Mouse (Mus musculus): Measurements from ENCODE around the gene Aldh3b3. TPM values are rescaled to one million over a fixed set of nuclear protein-coding genes. Genes with fewer than 3 reads are reported as not detected.

The Aldh3b3 gene
- polyA plus RNA-seq, 1 experiment from 2014 or later, result not detected

DNA sequence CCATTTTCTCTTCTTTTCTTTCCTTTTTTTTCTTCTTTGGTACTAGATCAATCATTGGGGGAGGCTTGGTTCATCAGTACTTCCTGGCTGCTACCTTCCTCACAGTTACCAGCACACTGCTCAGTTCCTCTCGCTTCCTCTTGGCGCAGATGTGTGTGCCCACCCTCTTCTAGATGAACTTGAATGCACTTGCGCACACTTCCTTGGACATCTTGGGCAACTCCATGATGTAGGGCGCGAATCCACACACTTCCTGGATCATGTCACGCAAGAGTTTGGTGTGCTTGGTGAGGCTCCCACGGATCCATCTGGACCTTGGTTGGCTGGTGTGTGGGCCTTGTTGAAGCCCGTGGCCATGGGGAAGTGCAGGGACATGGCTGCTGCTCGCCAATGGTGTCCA lies 26.7 kb upstream of the Aldh3b3 start:
- peaks cover 17% of the 10 kb centered on the region for H3K27me3 ChIP-seq (ENCODE audit: control insufficient read depth, insufficient read depth, low read length)
- no peak overlapping the region for H3K9ac ChIP-seq
- 92% methylated on average over 9 of the region's 9 CpGs for whole genome bisulfite sequencing
- no peaks in the 10 kb centered on the region for H3K36me3 ChIP-seq (replicated peaks; ENCODE audit: control insufficient read depth, insufficient read depth)
- H3K4me3 ChIP-seq (replicated peaks; ENCODE audit: low read length), result no peak overlapping the region
- DNase-seq (ENCODE audit: low spot score), result no peak
- H3K9me3 ChIP-seq (ENCODE audit: control insufficient read depth, low read length), result no peaks in the 10 kb centered on the region
- no peak overlapping the region for H3K4me2 ChIP-seq (replicated peaks)
- ATAC-seq (ENCODE audit: low FRiP score), result no peak
- H3K27ac ChIP-seq, result no peak overlapping the region
- H3K4me1 ChIP-seq (replicated peaks; ENCODE audit: control insufficient read depth, insufficient read depth, low read length), result peaks cover 20% of the 10 kb centered on the region

DNA sequence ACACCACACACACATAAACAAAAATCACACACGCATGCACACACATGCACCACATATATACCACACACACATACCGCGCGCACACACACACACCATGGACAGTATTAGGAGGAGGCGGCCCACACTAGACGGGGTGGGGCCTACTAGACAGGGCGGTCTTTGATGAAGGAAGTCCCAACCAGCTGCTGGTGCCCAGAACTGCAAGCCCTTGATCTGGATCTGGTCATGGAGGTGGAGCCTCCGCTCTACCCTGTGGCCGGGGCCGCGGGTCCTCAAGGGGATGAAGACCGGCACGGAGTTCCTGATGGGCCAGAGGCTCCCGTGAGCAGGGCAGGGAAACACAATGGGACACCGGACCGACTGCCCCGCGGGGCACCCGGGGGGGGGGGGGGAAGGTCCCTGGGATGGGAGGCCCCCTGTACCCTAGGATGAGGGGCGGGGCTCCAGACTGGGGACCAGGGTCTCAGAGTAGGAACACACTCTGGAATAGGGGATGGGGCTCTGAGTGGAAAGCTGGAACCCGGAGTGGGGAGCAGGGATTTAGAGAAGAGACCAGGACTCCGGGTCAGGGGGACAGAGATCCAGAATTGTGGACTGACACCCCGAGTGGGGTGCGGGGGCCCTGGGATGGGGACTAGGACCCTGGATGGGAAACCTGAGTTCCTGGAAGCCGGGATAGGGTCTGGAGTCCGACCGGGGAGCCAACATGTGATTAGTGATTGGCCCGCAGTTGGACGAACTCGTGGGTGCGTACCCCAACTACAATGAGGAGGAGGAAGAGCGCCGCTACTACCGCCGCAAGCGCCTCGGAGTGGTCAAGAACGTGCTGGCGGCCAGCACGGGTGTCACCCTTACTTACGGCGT lies 23.2 kb upstream of the Aldh3b3 start, which contains the start of gene Unc93b1:
TSS of gene Unc93b1 (plus strand) at position 155 of the 864 bp plus-strand sequence.
- peak; percentile 59; the same call in 1 of the 2 replicates for ATAC-seq (ENCODE audit: low FRiP score)
- Histone ChIP-seq H3K9ac (peak within 1 kb of the TSS; percentile 46), H3K36me3 (replicated peaks; ENCODE audit: control insufficient read depth, insufficient read depth) (no peaks in the 10 kb centered on the region), H3K4me1 (replicated peaks; ENCODE audit: control insufficient read depth, insufficient read depth, low read length) (peaks cover 14% of the 10 kb centered on the region), H3K4me3 (replicated peaks; ENCODE audit: low read length) (peak within 1 kb of the TSS; percentile 34), H3K9me3 (ENCODE audit: control insufficient read depth, low read length) (no peaks in the 10 kb centered on the region), H3K27me3 (ENCODE audit: control insufficient read depth, insufficient read depth, low read length) (peaks cover 17% of the 10 kb centered on the region), H3K4me2 (replicated peaks) (peak within 1 kb of the TSS; percentile 68), H3K27ac (no peak within 1 kb of the TSS)
- no peak for DNase-seq (ENCODE audit: low spot score)
- WGBS, result 7% methylated on average over 41 of the region's 42 CpGs

DNA sequence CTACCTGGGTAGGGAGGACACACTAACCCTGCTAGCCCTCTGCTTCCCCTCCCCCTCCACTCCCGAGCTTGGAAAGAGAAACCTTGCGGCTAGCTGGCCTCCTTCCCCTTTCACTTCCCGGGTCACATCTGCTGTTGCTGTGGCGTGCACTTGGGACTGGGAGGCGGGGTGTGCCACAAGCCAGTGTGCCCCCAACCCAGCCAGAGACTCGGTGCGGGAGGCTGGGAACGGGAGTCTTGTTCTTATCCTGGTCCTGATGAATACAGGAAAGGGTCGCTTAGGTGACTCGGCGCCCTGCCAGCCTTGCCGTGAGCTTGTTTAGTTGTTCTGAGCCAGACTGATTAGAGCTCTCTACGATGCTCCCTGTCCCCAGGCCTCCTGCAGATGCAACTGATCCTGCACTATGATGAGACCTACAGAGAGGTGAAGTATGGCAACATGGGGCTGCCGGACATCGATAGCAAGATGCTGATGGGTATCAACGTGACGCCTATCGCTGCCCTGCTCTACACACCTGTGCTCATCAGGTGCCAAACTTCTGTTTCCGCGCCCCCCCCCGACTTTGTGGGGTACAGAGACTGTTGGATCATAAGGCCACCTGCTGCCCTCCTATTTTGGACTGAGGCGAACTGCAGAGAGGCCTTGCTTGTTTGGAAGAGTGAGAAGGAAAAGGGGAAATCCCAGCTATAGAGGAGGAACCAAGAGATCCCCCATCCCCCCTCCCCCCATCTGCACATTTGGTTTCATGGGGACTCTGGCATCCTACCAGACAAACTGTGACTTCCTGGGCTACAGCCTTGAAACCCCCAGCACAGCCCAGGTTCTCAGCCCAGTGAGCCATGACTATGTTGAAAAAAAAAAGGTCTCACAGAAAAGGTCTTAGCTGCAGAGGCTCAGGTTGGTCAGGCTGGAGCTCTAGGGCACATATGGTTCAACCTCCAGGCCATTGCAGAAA lies 22.3 kb upstream of the Aldh3b3 start:
- Histone ChIP-seq H3K27me3 (ENCODE audit: control insufficient read depth, insufficient read depth, low read length) (peaks cover 17% of the 10 kb centered on the region), H3K4me1 (replicated peaks; ENCODE audit: control insufficient read depth, insufficient read depth, low read length) (peaks cover 8% of the 10 kb centered on the region), H3K27ac (no peak overlapping the region), H3K4me3 (replicated peaks; ENCODE audit: low read length) (peak overlapping the region; percentile 34), H3K9ac (peak overlapping the region; percentile 46), H3K9me3 (ENCODE audit: control insufficient read depth, low read length) (no peaks in the 10 kb centered on the region), H3K36me3 (replicated peaks; ENCODE audit: control insufficient read depth, insufficient read depth) (no peaks in the 10 kb centered on the region), H3K4me2 (replicated peaks) (peak overlapping the region; percentile 68)
- ATAC-seq (ENCODE audit: low FRiP score) (no peak), DNase-seq (ENCODE audit: low spot score) (peak; percentile 30)
- WGBS, result 8% methylated on average over 22 of the region's 22 CpGs

DNA sequence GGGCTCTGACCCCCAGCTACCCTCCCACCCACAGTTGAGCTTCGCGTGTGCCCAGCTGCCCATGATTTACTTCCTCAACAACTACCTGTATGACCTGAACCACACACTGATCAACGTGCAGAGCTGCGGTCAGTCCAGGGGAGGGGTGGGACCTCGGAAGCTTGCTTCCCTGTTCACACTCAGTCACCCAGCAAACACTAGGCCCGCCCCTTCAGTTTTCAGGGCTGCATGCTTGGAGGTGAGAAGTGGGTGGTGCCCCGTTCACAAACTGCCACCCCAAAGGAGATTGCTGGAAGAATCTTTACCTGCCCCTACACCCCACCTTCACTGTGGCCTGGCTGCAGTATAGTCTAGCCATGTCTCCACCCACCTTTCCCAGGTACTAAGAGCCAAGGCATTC lies 16.1 kb upstream of the Aldh3b3 start:
- H3K36me3 ChIP-seq (replicated peaks; ENCODE audit: control insufficient read depth, insufficient read depth), result no peaks in the 10 kb centered on the region
- no peak overlapping the region for H3K9ac ChIP-seq
- H3K4me2 ChIP-seq (replicated peaks), result no peak overlapping the region
- H3K4me1 ChIP-seq (replicated peaks; ENCODE audit: control insufficient read depth, insufficient read depth, low read length), result no peaks in the 10 kb centered on the region
- WGBS, result 85% methylated on average over 7 of the region's 7 CpGs
- no peak for ATAC-seq (ENCODE audit: low FRiP score)
- peaks cover 6% of the 10 kb centered on the region; the same call in 1 of the 2 replicates for H3K27me3 ChIP-seq (ENCODE audit: control insufficient read depth, insufficient read depth, low read length)
- H3K27ac ChIP-seq, result no peak overlapping the region
- no peak for DNase-seq (ENCODE audit: low spot score)
- no peaks in the 10 kb centered on the region for H3K9me3 ChIP-seq (ENCODE audit: control insufficient read depth, low read length)
- no peak overlapping the region for H3K4me3 ChIP-seq (replicated peaks; ENCODE audit: low read length)

DNA sequence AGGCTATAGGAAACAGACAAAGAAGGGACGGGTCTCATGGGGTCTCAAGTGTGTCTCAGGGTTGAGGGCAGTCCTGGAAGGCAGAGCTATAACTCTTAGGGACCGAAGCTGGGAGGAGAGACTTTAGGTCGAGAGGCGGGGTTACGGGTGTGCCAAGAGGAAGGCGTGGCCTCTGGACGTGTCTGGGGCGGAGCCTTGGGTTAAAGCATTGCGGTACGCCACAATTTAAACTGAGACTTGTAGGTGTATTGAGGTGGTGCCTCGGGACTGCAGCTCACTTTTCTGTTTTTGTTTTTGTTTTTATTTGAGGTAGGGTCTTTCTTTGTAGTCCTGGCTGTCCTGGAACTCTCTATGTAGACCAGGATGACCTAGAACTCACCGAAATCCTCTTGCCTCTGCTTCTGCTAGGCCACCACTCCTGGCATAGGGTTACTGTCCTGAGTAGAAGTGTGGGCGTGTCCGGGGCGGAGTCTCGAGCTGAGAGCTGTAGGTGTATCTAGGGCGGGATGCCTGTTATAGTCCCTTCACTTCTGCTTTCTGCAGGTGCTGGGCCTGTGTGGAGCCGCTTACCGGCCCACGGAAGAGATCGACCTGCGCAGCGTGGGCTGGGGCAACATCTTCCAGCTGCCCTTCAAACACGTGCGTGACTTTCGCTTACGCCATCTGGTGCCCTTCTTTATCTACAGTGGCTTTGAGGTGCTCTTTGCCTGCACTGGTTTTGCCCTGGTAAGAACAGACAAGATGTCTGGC lies 15.3 kb upstream of the Aldh3b3 start:
- H3K36me3 ChIP-seq (replicated peaks; ENCODE audit: control insufficient read depth, insufficient read depth), result no peaks in the 10 kb centered on the region
- no peaks in the 10 kb centered on the region for H3K9me3 ChIP-seq (ENCODE audit: control insufficient read depth, low read length)
- peaks cover 6% of the 10 kb centered on the region; the same call in 1 of the 2 replicates for H3K27me3 ChIP-seq (ENCODE audit: control insufficient read depth, insufficient read depth, low read length)
- H3K9ac ChIP-seq, result no peak overlapping the region
- no peak overlapping the region for H3K27ac ChIP-seq
- DNase-seq (ENCODE audit: low spot score), result no peak
- no peaks in the 10 kb centered on the region for H3K4me1 ChIP-seq (replicated peaks; ENCODE audit: control insufficient read depth, insufficient read depth, low read length)
- ATAC-seq (ENCODE audit: low FRiP score), result no peak
- WGBS, result 23% methylated on average over 27 of the region's 27 CpGs
- H3K4me2 ChIP-seq (replicated peaks), result 0 out of 2 replicates have a peak overlapping the region, but pooled peaks have one; percentile 10
- H3K4me3 ChIP-seq (replicated peaks; ENCODE audit: low read length), result no peak overlapping the region

DNA sequence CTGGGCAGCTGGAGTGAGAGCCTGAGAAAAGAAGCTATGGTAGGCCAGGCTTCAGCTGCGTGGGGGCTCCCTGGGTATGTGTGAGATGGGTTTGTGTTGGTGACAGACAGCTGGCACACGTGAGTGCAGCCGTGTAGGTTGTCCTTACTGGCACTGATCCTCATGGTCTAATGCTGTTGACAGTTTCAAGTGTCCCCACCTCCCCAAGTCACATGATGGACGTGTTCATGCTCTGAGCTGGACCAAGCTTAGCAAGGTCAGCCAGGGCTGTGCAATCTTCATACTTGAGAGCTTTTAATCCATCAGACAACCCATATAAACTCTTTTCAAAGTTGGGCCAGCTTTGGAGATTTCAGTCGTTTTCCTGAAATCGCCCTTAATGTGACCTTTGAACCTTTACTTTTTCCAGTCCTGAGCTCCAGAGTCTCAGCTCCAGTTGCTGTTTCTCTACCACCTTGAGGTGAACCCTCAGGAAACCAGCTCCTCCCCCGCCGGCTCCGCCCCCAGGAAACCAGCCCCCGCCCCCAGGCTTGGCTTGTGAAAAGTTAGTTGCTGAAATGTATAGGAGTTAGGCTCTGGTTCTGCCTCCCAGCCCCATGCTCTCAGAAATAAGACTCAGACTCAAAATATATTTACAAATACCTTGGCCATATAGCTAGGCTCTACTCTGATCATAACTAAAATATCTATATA lies 12.4 kb upstream of the Aldh3b3 start:
- H3K4me3 ChIP-seq (replicated peaks; ENCODE audit: low read length), result no peak overlapping the region
- ATAC-seq (ENCODE audit: low FRiP score) (no peak), DNase-seq (ENCODE audit: low spot score) (no peak)
- H3K27me3 ChIP-seq (ENCODE audit: control insufficient read depth, insufficient read depth, low read length), result peaks cover 6% of the 10 kb centered on the region; the same call in 1 of the 2 replicates
- H3K9ac ChIP-seq, result no peak overlapping the region
- H3K4me2 ChIP-seq (replicated peaks), result no peak overlapping the region
- no peaks in the 10 kb centered on the region for H3K9me3 ChIP-seq (ENCODE audit: control insufficient read depth, low read length)
- 33% methylated on average over 10 of the region's 10 CpGs for WGBS
- no peaks in the 10 kb centered on the region for H3K4me1 ChIP-seq (replicated peaks; ENCODE audit: control insufficient read depth, insufficient read depth, low read length)
- H3K27ac ChIP-seq, result no peak overlapping the region
- no peaks in the 10 kb centered on the region for H3K36me3 ChIP-seq (replicated peaks; ENCODE audit: control insufficient read depth, insufficient read depth)

DNA sequence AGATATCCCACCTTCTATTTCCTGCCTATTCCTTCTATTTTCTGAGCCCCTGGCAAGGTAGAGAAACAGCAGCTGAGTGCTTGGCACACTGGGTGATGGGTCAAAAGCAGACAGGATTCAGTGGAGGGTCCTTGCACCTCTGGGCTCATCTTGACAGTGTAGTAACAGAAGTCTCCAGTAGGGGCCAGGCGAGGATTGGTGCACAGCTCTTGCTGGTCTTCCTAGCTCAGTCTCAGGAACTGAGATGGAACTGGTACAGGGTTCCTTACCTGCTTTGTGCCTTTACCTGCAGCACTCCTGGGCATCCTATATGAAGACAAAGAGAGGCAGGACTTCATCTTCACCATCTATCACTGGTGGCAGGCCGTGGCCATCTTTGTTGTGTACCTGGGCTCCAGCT lies 11.7 kb upstream of the Aldh3b3 start:
- no peak overlapping the region for H3K9ac ChIP-seq
- no peak overlapping the region for H3K4me2 ChIP-seq (replicated peaks)
- peaks cover 6% of the 10 kb centered on the region; the same call in 1 of the 2 replicates for H3K27me3 ChIP-seq (ENCODE audit: control insufficient read depth, insufficient read depth, low read length)
- DNase-seq (ENCODE audit: low spot score), result peak; percentile 81
- no peaks in the 10 kb centered on the region for H3K4me1 ChIP-seq (replicated peaks; ENCODE audit: control insufficient read depth, insufficient read depth, low read length)
- H3K9me3 ChIP-seq (ENCODE audit: control insufficient read depth, low read length), result no peaks in the 10 kb centered on the region
- 18% methylated on average over 2 of the region's 2 CpGs for WGBS
- no peak overlapping the region for H3K27ac ChIP-seq
- H3K36me3 ChIP-seq (replicated peaks; ENCODE audit: control insufficient read depth, insufficient read depth), result no peaks in the 10 kb centered on the region
- no peak overlapping the region for H3K4me3 ChIP-seq (replicated peaks; ENCODE audit: low read length)
- peak; percentile 62; the same call in 1 of the 2 replicates for ATAC-seq (ENCODE audit: low FRiP score)

DNA sequence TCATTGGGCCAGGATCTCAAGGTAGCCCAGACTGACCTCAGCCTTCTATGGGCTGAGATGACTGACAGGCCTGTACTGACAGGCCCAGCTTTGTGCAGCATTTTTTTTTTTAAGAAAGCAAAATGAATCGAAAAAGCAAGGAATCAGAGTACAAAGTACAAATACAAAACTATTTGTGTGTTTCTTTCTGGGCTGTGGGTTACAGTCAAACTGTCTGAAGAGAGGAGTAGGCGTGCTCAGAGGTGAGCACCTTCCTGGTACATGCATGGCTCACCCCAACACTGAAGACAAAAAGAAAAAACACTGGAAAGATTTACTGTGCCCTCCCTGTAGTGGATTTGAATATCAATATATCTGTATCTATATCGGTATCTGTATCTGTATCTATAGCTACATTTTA lies 10.6 kb upstream of the Aldh3b3 start:
- Histone ChIP-seq H3K4me2 (replicated peaks) (no peak overlapping the region), H3K9ac (no peak overlapping the region), H3K27me3 (ENCODE audit: control insufficient read depth, insufficient read depth, low read length) (peaks cover 6% of the 10 kb centered on the region; the same call in 1 of the 2 replicates), H3K4me1 (replicated peaks; ENCODE audit: control insufficient read depth, insufficient read depth, low read length) (no peaks in the 10 kb centered on the region), H3K36me3 (replicated peaks; ENCODE audit: control insufficient read depth, insufficient read depth) (no peaks in the 10 kb centered on the region), H3K4me3 (replicated peaks; ENCODE audit: low read length) (no peak overlapping the region), H3K9me3 (ENCODE audit: control insufficient read depth, low read length) (no peaks in the 10 kb centered on the region), H3K27ac (no peak overlapping the region)
- ATAC-seq (ENCODE audit: low FRiP score) (no peak), DNase-seq (ENCODE audit: low spot score) (no peak)
- WGBS, result 83% methylated on average over 3 of the region's 3 CpGs
